ENCODE assay signal across 17 mouse cellular contexts in the genomic region with DNA sequence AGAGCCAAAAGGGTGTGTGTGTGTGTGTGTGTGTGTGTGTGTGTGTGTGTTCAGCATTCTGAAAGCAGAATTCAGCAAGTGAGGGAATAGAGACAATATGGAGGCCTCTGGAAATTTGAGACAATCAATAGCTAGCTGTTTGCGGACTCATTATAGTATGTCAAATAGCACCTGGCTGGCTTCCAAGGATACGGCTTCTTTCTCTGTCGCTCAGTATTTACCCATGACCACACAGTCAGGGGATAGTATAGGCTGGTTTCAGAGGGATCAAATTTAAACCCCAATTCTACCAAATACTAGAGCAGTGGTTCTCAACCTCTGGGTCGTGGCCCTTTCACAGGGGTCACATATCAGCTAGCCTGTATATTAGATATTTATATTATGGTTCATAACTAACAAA. TPM values are rescaled to one million over a fixed set of nuclear protein-coding genes. Genes with fewer than 3 reads are reported as not detected.
DNase-seq lines count a peak whose midpoint lies in the region; ATAC-seq and TF ChIP-seq lines count a peak whose summit lies in the region.
"Had no signal": no experiment of that assay in that cellular context is flagged by ENCODE, and none has a peak within 500 bp of the region (broad histone marks: within the 10 kb centered on the region; RNA-seq: fewer than 3 reads in every experiment).

No protein-coding gene starts in this region.

- no peaks in the 10 kb centered on the region for H3K9me3 ChIP-seq in forebrain, embryonic 14.5 days (replicated peaks; ENCODE audit: control insufficient read depth, low read length)
- H3K9me3 ChIP-seq in forebrain, embryonic 10.5 days, result no peaks in the 10 kb centered on the region
- no peaks in the 10 kb centered on the region for H3K9me3 ChIP-seq in lung, embryonic 14.5 days (ENCODE audit: low read depth, low read length)
- H3K9me3 ChIP-seq in embryonic facial prominence, embryonic 14.5 days (ENCODE audit: control insufficient read depth, low read length), result no peaks in the 10 kb centered on the region
- H3K9me3 ChIP-seq in midbrain, embryonic 15.5 days, result no peaks in the 10 kb centered on the region
- H3K9me3 ChIP-seq: heart, embryonic 12.5 days; limb, embryonic 15.5 days had no signal

- intact Hi-C loops in left cerebral cortex, postnatal 25 days (cut with DNase I), result loop anchor here (10.0 kb wide), 1 partner anchor 360 kb away; no protein-coding TSS in a partner anchor

- no peaks in the 10 kb centered on the region for H3K4me1 ChIP-seq in forebrain, embryonic 14.5 days (ENCODE audit: control insufficient read depth, insufficient read depth, low read length)
- H3K4me1 ChIP-seq in forebrain, embryonic 10.5 days, result peaks cover 20% of the 10 kb centered on the region
- H3K4me1 ChIP-seq in lung, embryonic 14.5 days (ENCODE audit: insufficient read depth), result peaks cover 3% of the 10 kb centered on the region; the same call in 1 of the 2 replicates
- H3K4me1 ChIP-seq in embryonic facial prominence, embryonic 14.5 days (ENCODE audit: control insufficient read depth, insufficient read depth, low read length), result no peaks in the 10 kb centered on the region
- H3K4me1 ChIP-seq in midbrain, embryonic 15.5 days, result 0 out of 2 replicates have a peak, but pooled peaks cover 2% of the 10 kb centered on the region
- H3K4me1 ChIP-seq: heart, embryonic 12.5 days had no signal

- no peaks in the 10 kb centered on the region for H3K36me3 ChIP-seq in forebrain, embryonic 14.5 days (ENCODE audit: control insufficient read depth, insufficient read depth, low read length)
- H3K36me3 ChIP-seq in forebrain, embryonic 10.5 days (replicated peaks), result no peaks in the 10 kb centered on the region
- 0 out of 2 replicates have a peak, but pooled peaks cover under 1% of the 10 kb centered on the region for H3K36me3 ChIP-seq in lung, embryonic 14.5 days (ENCODE audit: insufficient read depth)
- 0 out of 2 replicates have a peak, but pooled peaks cover 3% of the 10 kb centered on the region for H3K36me3 ChIP-seq in embryonic facial prominence, embryonic 14.5 days (ENCODE audit: control insufficient read depth, insufficient read depth, low read length)
- no peaks in the 10 kb centered on the region for H3K36me3 ChIP-seq in midbrain, embryonic 15.5 days (replicated peaks)

- H3K4me2 ChIP-seq in forebrain, embryonic 14.5 days (ENCODE audit: low read length), result no peak overlapping the region
- no peak overlapping the region for H3K4me2 ChIP-seq in lung, embryonic 14.5 days
- H3K4me2 ChIP-seq in embryonic facial prominence, embryonic 14.5 days (ENCODE audit: low read depth, low read length), result no peak overlapping the region
- H3K4me2 ChIP-seq in midbrain, embryonic 15.5 days, result no peak overlapping the region
- H3K4me2 ChIP-seq: heart, embryonic 12.5 days; limb, embryonic 15.5 days had no signal

- H3K27me3 ChIP-seq in forebrain, embryonic 14.5 days (replicated peaks; ENCODE audit: control insufficient read depth, insufficient read depth, low read length), result no peaks in the 10 kb centered on the region
- H3K27me3 ChIP-seq in forebrain, embryonic 10.5 days (ENCODE audit: poor library complexity, severe bottlenecking), result peaks cover 7% of the 10 kb centered on the region
- H3K27me3 ChIP-seq in lung, embryonic 14.5 days (ENCODE audit: insufficient read depth, low read length), result no peaks in the 10 kb centered on the region
- H3K27me3 ChIP-seq in embryonic facial prominence, embryonic 14.5 days (replicated peaks; ENCODE audit: control insufficient read depth, insufficient read depth, low read length), result no peaks in the 10 kb centered on the region
- H3K27me3 ChIP-seq in midbrain, embryonic 15.5 days (replicated peaks), result no peaks in the 10 kb centered on the region
- H3K27me3 ChIP-seq: heart, embryonic 12.5 days; limb, embryonic 15.5 days had no signal

- no peak overlapping the region for H3K27ac ChIP-seq in forebrain, embryonic 14.5 days (ENCODE audit: low read depth, low read length)
- no peak overlapping the region for H3K27ac ChIP-seq in forebrain, embryonic 10.5 days
- H3K27ac ChIP-seq in lung, embryonic 14.5 days (ENCODE audit: low read depth), result no peak overlapping the region; the same call in 1 of the 2 replicates
- peak overlapping the region; percentile 21; the same call in 1 of the 2 replicates for H3K27ac ChIP-seq in embryonic facial prominence, embryonic 14.5 days (replicated peaks; ENCODE audit: low read depth, low read length)
- no peak overlapping the region for H3K27ac ChIP-seq in midbrain, embryonic 15.5 days
- H3K27ac ChIP-seq: limb, embryonic 15.5 days; macrophage had no signal

- no peak for TF ChIP-seq CTCF in lung, embryonic 14.5 days (IDR thresholded peaks at IDR 0.05; ENCODE audit: low read depth)

- WGBS in forebrain, embryonic 14.5 days, result 24% methylated on average over 4 of the region's 4 CpGs
- 88% methylated on average over 4 of the region's 4 CpGs for WGBS in forebrain, embryonic 10.5 days
- 36% methylated on average over 4 of the region's 4 CpGs for WGBS in lung, embryonic 14.5 days
- 41% methylated on average over 4 of the region's 4 CpGs for WGBS in embryonic facial prominence, embryonic 14.5 days
- 51% methylated on average over 4 of the region's 4 CpGs for WGBS in midbrain, embryonic 15.5 days

- peak; percentile 77 for ATAC-seq in forebrain, embryonic 14.5 days
- peak; percentile 66; the same call in 1 of the 2 replicates for ATAC-seq in lung, embryonic 14.5 days (ENCODE audit: insufficient read depth)
- peak; percentile 79; the same call in 1 of the 2 replicates for ATAC-seq in embryonic facial prominence, embryonic 14.5 days (ENCODE audit: low read depth)
- ATAC-seq in midbrain, embryonic 15.5 days (replicated peaks), result peak; percentile 65; the same call in 1 of the 2 replicates

- H3K9ac ChIP-seq in forebrain, embryonic 14.5 days (ENCODE audit: low read length), result no peak overlapping the region
- H3K9ac ChIP-seq in lung, embryonic 14.5 days, result no peak overlapping the region
- no peak overlapping the region for H3K9ac ChIP-seq in embryonic facial prominence, embryonic 14.5 days (ENCODE audit: low read depth, low read length)
- no peak overlapping the region for H3K9ac ChIP-seq in midbrain, embryonic 15.5 days
- H3K9ac ChIP-seq: heart, embryonic 12.5 days; limb, embryonic 15.5 days had no signal

- no peak overlapping the region for H3K4me3 ChIP-seq in forebrain, embryonic 14.5 days (ENCODE audit: low read depth, low read length)
- H3K4me3 ChIP-seq in forebrain, embryonic 10.5 days, result no peak overlapping the region
- no peak overlapping the region for H3K4me3 ChIP-seq in lung, embryonic 14.5 days (ENCODE audit: low read depth, low read length)
- no peak overlapping the region for H3K4me3 ChIP-seq in embryonic facial prominence, embryonic 14.5 days (ENCODE audit: low read depth, low read length)
- no peak overlapping the region for H3K4me3 ChIP-seq in midbrain, embryonic 15.5 days
- H3K4me3 ChIP-seq: heart, embryonic 12.5 days; limb, embryonic 15.5 days; myocyte had no signal

- DNase-seq in forebrain, embryonic 14.5 days (ENCODE audit: low spot score), result peak; percentile 75
- no peak for DNase-seq in forebrain, embryonic 10.5 days (ENCODE audit: extremely low spot score, low spot score)
- peak; percentile 79 for DNase-seq in lung, embryonic 14.5 days
- DNase-seq in lung, postnatal 10 days, result no peak
- peak; percentile 78 for DNase-seq in embryonic facial prominence, embryonic 14.5 days (ENCODE audit: low spot score)
- no peak for DNase-seq in left cerebral cortex, postnatal 25 days (ENCODE audit: low spot score in 2 of 2)
- no peak for DNase-seq in spleen, adult 12 weeks (ENCODE audit: low spot score)
- DNase-seq: adrenal gland, postnatal 14 days; B cell, adult 2 months; gastrocnemius, postnatal 10 days; layer of hippocampus, postnatal 36 days; thymus, adult 18-20 months had no signal

RNA-seq across cellular contexts. Expression of a gene that starts 36.3 kb away (rescaled TPM):
- 0.20 and 0.42 TPM in 2 replicates for polyA plus RNA-seq in forebrain, embryonic 14.5 days (2014; fragmentation: Nextera tagmentation; extraction: Ambion mirVana)
- 0.85 and 1.1 TPM in 2 replicates for polyA plus RNA-seq in forebrain, embryonic 10.5 days (2016; fragmentation: Nextera tagmentation; extraction: Ambion mirVana)
- polyA plus RNA-seq in lung, embryonic 14.5 days (2014; fragmentation: Nextera tagmentation; extraction: Ambion mirVana), result 0.12 and 0.68 TPM in 2 replicates
- 0.68 and 0.83 TPM in 2 replicates for polyA plus RNA-seq in embryonic facial prominence, embryonic 14.5 days (2014; fragmentation: Nextera tagmentation; extraction: Ambion mirVana)
- 0.14 and 0.21 TPM in 2 replicates for polyA plus RNA-seq in midbrain, embryonic 15.5 days (2015; fragmentation: Nextera tagmentation; extraction: Ambion mirVana)
- under 1 TPM; 0.44 to 0.50 TPM for total RNA-seq in left cerebral cortex, postnatal 25 days (2021)

RNA-seq across cellular contexts. Expression of a gene that starts 39.2 kb away (rescaled TPM):
- 4.0 and 4.4 TPM in 2 replicates for polyA plus RNA-seq in forebrain, embryonic 14.5 days (2014; fragmentation: Nextera tagmentation; extraction: Ambion mirVana)
- 2.6 and 3.7 TPM in 2 replicates for polyA plus RNA-seq in forebrain, embryonic 10.5 days (2016; fragmentation: Nextera tagmentation; extraction: Ambion mirVana)
- polyA plus RNA-seq in lung, embryonic 14.5 days (2014; fragmentation: Nextera tagmentation; extraction: Ambion mirVana), result 5.1 and 5.4 TPM in 2 replicates
- 4.8 and 6.8 TPM in 2 replicates for polyA plus RNA-seq in embryonic facial prominence, embryonic 14.5 days (2014; fragmentation: Nextera tagmentation; extraction: Ambion mirVana)
- polyA plus RNA-seq in midbrain, embryonic 15.5 days (2015; fragmentation: Nextera tagmentation; extraction: Ambion mirVana), result 7.5 and 7.6 TPM in 2 replicates
- total RNA-seq in left cerebral cortex, postnatal 25 days (2021), result 1 to 10 TPM; 7.3 to 9.2 TPM

Comparison
In these comparisons a context has a peak if more than half of its experiments do, and no peak if none do; other contexts are left out.
1. DNase-seq: peak in forebrain, embryonic 14.5 days (single experiment), lung, embryonic 14.5 days (single experiment) and embryonic facial prominence, embryonic 14.5 days (single experiment); none in forebrain, embryonic 10.5 days (single experiment), lung, postnatal 10 days (single experiment), left cerebral cortex, postnatal 25 days (0 of 2) and spleen, adult 12 weeks (single experiment).
2. Peak in every context shown above with its lines, with median percentiles within 50 percentile points of each other: ATAC-seq.